Mouse (Mus musculus) hindbrain, embryonic 13.5 days (tissue): ENCODE measurements around the gene Arfip1. TPM values are rescaled to one million over a fixed set of nuclear protein-coding genes. Genes with fewer than 3 reads are reported as not detected.

Experiments
- ATAC-seq: fragments of 200-750 bp; cut with Nextera tagmentation; 2 replicates; pipeline ENCODE4 v1.8.0; 2017; ENCODE audit warnings: moderate TSS enrichment; ENCODE audit not compliant: low FRiP score
- H3K27ac ChIP-seq: fragments of 300-500 bp; sonication (generic); 2 replicates; pipeline ENCODE4 v1.5.1; 2015; ENCODE audit warnings: inconsistent platforms, mild to moderate bottlenecking, moderate library complexity
- H3K27me3 ChIP-seq: fragments of 300-500 bp; sonication (generic); 2 replicates; pipeline ENCODE4 v1.6.1; 2015; ENCODE audit warnings: mild to moderate bottlenecking, inconsistent platforms
- H3K36me3 ChIP-seq: fragments of 300-500 bp; sonication (generic); 2 replicates; pipeline ENCODE4 v1.6.1; 2015; ENCODE audit warnings: mild to moderate bottlenecking, inconsistent platforms
- H3K4me1 ChIP-seq: fragments of 300-500 bp; sonication (generic); replicated peaks from 2 replicates; pipeline ENCODE4 v1.6.1; 2015; ENCODE audit warnings: inconsistent platforms
- H3K4me2 ChIP-seq: fragments of 300-500 bp; sonication (generic); 2 replicates; pipeline ENCODE4 v1.6.1; 2015; ENCODE audit warnings: inconsistent platforms, mild to moderate bottlenecking, moderate library complexity
- H3K4me3 ChIP-seq: fragments of 300-500 bp; sonication (generic); 2 replicates; pipeline ENCODE4 v1.5.1; 2015; ENCODE audit warnings: mild to moderate bottlenecking, inconsistent platforms
- H3K9ac ChIP-seq: fragments of 300-500 bp; sonication (generic); 2 replicates; pipeline ENCODE4 v1.6.1; 2015; ENCODE audit warnings: mild to moderate bottlenecking, inconsistent platforms
- H3K9me3 ChIP-seq: fragments of 300-500 bp; sonication (generic); 2 replicates; pipeline ENCODE4 v1.6.1; 2016; ENCODE audit warnings: inconsistent platforms
- WGBS: fragments of 180-500 bp; shearing (Covaris S2); methylation state at CpG from one replicate; pipeline ENCODE4 v1.1.7; 2015; 5-methylcytosine and 5-hydroxymethylcytosine counted together
- polyA plus RNA-seq: library from polyadenylated mRNA; unstranded; fragments of >200 nt; fragmentation: Nextera tagmentation; extraction: Ambion mirVana; gene quantifications from 2 replicates; pipeline ENCODE4 v1.2.1, GENCODE M21; 2015

The Arfip1 gene
- polyA plus RNA-seq = 27.2 and 27.5 TPM in 2 replicates

DNA sequence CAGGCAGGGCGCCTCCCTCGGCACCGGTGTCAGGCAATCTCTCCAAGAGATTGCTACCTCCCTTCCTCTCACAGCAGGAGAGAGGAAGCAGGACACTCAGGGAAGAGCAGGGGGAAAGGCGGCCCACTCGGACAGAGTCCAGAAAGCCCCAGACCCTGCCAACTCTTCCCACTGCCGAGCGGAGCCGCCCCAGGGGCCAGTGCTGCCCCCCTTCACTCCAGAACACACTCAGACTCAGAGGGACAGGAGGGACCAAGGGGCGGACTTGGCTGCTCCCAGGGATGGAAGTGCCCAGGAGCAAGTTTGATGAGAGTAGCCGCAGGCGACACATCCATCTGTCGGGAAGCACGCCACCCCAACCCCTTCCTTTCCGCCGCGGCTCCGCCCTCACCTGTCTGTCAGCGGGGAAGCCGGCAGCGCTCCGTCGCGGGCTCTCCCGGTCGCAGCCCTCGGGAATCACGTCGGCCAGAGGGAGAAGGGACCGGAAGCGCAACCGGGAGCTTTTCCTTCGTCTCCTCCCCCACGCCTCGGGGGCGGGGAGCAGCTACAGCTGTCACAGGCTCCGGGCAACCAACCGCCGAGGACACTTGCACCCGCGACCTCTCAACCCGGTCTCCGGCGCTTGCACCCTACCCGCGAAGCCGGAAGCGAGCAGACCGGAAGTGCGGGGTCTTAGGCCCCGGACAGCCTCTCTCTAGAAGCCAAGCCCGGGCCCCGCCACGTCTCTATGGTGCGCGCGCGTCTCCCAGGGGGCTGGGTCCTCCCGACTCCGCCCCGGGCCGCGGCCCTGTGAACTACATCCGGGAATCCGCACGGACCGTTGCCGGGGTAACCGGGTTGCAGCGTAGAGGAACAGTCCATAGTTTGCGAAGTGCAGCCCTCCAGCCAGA lies at the start of gene Arfip1:
Gene Arfip1, minus strand, starts transcription at position 603 of the 890 bp plus-strand sequence.
- H3K4me3 ChIP-seq = peak within 1 kb of the TSS; percentile 81
- under 1% methylated on average over 63 of the region's 70 CpGs for WGBS
- no peaks in the 10 kb centered on the region for H3K27me3 ChIP-seq
- peak within 1 kb of the TSS; percentile 82 for H3K9ac ChIP-seq
- peak; percentile 99 for ATAC-seq
- no peaks in the 10 kb centered on the region for H3K9me3 ChIP-seq
- peaks cover 33% of the 10 kb centered on the region for H3K4me1 ChIP-seq
- no peaks in the 10 kb centered on the region for H3K36me3 ChIP-seq
- H3K27ac ChIP-seq = peak within 1 kb of the TSS; percentile 94
- peak within 1 kb of the TSS; percentile 89 for H3K4me2 ChIP-seq

- WGBS = 96% methylated on average over 9 of the region's 9 CpGs
- H3K9ac ChIP-seq = no peak overlapping the region
- H3K4me2 ChIP-seq = no peak overlapping the region
- 0 out of 2 replicates have a peak, but pooled peaks cover 4% of the 10 kb centered on the region for H3K9me3 ChIP-seq
- no peak overlapping the region for H3K4me3 ChIP-seq
- no peaks in the 10 kb centered on the region for H3K27me3 ChIP-seq
- H3K36me3 ChIP-seq = no peaks in the 10 kb centered on the region
- H3K27ac ChIP-seq = no peak overlapping the region
- H3K4me1 ChIP-seq = no peaks in the 10 kb centered on the region
- ATAC-seq = no peak
Observed at GRCm38 (mm10) chr3:84631586-84631985, 49.2 kb upstream of the Arfip1 start.

DNA sequence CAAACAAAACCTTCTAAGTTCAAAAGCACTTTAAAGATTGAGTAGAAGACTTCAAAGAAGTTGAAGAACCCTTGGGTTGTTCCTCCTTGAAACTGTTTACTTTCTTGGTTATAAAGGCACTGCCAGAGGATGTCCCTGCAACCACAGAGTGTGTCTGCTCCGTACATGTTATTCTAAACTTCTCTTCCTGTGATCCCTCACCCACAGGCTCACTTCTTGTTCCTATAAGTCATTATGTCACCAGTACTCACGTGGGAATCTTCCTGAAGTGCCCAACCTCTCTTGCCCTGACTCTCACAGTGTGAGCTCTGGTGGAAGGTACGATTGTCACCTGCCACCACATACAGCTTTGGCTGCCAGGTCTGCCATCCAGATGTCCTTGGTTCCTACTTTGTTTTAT lies 39.6 kb upstream of the Arfip1 start:
- Histone ChIP-seq H3K4me1 (peaks cover 3% of the 10 kb centered on the region; the same call in 1 of the 2 replicates), H3K27ac (no peak overlapping the region), H3K9me3 (no peaks in the 10 kb centered on the region), H3K27me3 (no peaks in the 10 kb centered on the region), H3K9ac (no peak overlapping the region), H3K4me3 (no peak overlapping the region), H3K4me2 (no peak overlapping the region), H3K36me3 (no peaks in the 10 kb centered on the region)
- ATAC-seq = no peak
- 74% methylated on average over 3 of the region's 3 CpGs for WGBS

DNA sequence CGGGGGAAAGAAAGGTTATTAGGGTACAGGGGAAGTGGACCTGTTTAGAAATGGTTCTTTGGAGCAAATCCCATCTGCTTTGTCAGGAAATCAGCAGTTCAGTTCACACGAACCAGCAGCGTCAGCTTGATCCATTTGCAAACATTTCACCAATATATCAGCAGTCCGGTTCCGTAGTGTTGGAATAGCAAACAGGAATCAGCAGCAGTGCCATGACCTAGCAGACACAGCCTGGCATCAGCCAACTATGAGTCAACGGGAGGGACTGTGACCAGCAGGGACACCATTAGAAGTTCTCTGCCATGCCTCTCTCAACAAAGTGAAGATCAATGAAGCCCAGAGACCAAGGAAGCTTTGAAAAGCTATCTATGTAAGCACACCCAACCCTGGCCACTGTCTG lies 37.3 kb upstream of the Arfip1 start:
- ATAC-seq = no peak
- H3K9ac ChIP-seq = no peak overlapping the region
- H3K27ac ChIP-seq = no peak overlapping the region
- H3K9me3 ChIP-seq = no peaks in the 10 kb centered on the region
- no peaks in the 10 kb centered on the region for H3K27me3 ChIP-seq
- H3K36me3 ChIP-seq = no peaks in the 10 kb centered on the region
- H3K4me1 ChIP-seq = no peaks in the 10 kb centered on the region
- 94% methylated on average over 6 of the region's 6 CpGs for WGBS
- H3K4me2 ChIP-seq = no peak overlapping the region
- no peak overlapping the region for H3K4me3 ChIP-seq

GRCm38 (mm10) chr3:84619056-84619455 lies 36.6 kb upstream of the Arfip1 start:
- no peak for ATAC-seq
- H3K9ac ChIP-seq = no peak overlapping the region
- no peak overlapping the region for H3K4me2 ChIP-seq
- H3K27me3 ChIP-seq = no peaks in the 10 kb centered on the region
- no peak overlapping the region for H3K27ac ChIP-seq
- no peaks in the 10 kb centered on the region for H3K9me3 ChIP-seq
- no peaks in the 10 kb centered on the region for H3K4me1 ChIP-seq
- 96% methylated on average over 7 of the region's 7 CpGs for WGBS
- no peaks in the 10 kb centered on the region for H3K36me3 ChIP-seq
- no peak overlapping the region for H3K4me3 ChIP-seq

DNA sequence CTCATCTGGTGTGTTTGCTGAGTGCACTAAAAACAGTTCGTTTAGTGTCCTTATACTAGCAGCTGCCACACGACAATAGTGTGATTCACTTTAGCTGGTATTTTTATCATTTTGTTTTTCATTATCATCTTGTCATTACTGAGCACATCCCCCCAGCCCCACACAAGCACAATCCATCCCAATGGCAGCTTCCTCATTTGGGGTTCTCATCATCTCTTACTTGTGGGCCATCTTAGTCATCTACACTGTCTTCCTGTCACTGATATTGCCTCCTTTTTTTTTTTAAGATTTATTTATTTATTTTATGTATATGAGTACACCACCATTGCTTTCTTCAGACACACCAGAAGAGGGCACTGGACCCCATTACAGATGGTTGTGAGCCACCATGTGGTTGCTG lies 36.2 kb upstream of the Arfip1 start:
- Histone ChIP-seq H3K4me2 (no peak overlapping the region), H3K27me3 (no peaks in the 10 kb centered on the region), H3K9me3 (no peaks in the 10 kb centered on the region), H3K27ac (no peak overlapping the region), H3K4me1 (no peaks in the 10 kb centered on the region), H3K36me3 (no peaks in the 10 kb centered on the region), H3K9ac (no peak overlapping the region), H3K4me3 (no peak overlapping the region)
- WGBS = 94% methylated on average over 2 of the region's 2 CpGs
- ATAC-seq = no peak

DNA sequence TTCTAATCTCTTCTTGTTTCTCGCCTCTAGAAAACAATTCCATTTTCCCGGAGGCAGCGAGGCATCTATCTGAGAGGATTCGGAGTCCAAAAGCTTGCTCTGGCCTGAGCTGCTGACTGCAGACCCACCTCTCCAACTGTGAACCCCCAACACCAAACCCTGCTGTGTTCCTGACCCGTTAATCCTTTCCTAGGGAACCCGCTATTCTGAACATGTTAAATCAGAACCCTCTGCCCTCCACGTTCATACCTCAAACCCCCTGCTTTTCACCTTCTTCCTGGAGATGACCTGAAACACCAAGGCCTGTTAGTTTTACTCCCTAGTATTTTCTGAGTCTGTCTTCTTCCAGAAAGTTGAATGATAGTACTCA lies 33.4 kb upstream of the Arfip1 start:
- no peaks in the 10 kb centered on the region for H3K9me3 ChIP-seq
- H3K9ac ChIP-seq = no peak overlapping the region
- H3K27me3 ChIP-seq = no peaks in the 10 kb centered on the region
- 43% methylated on average over 7 of the region's 7 CpGs for WGBS
- H3K4me3 ChIP-seq = no peak overlapping the region
- no peak overlapping the region for H3K27ac ChIP-seq
- no peak for ATAC-seq
- no peak overlapping the region for H3K4me2 ChIP-seq
- H3K4me1 ChIP-seq = no peaks in the 10 kb centered on the region
- H3K36me3 ChIP-seq = no peaks in the 10 kb centered on the region

- Histone ChIP-seq H3K9me3 (no peaks in the 10 kb centered on the region), H3K9ac (no peak overlapping the region), H3K36me3 (no peaks in the 10 kb centered on the region), H3K4me2 (no peak overlapping the region), H3K4me1 (no peaks in the 10 kb centered on the region), H3K4me3 (no peak overlapping the region), H3K27ac (no peak overlapping the region), H3K27me3 (no peaks in the 10 kb centered on the region)
- WGBS = 34% methylated on average over 5 of the region's 5 CpGs
- ATAC-seq = no peak
Observed at GRCm38 (mm10) chr3:84615050-84615855, 32.8 kb upstream of the Arfip1 start.

DNA sequence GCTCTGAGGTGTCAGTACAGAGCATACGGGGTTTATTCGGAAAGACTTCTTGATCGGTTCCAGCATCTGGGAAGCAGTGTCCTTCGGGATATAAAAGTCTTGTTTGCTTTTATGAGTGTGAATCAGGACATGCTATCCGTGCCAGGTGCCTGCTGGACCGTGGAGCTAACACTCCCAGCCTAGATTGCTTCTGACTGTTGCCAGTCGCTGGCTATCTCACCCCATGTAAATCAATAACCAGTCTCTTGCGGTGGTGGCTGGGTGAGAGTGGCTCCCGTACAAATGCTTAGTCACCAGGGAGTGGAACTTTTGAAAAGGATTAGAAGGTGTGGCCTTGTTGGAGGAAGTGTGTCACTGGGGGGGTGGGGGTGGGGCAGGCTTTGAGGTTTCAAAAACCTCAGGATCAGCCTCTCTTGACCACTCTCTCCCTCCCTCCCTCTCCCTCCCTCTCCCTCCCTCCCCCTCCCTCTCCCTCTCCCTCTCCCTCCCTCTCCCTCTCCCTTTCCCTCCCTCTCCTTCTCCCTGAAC lies 27.8 kb upstream of the Arfip1 start:
- H3K9me3 ChIP-seq = 0 out of 2 replicates have a peak, but pooled peaks cover 6% of the 10 kb centered on the region

GRCm38 (mm10) chr3:84603212-84603611 lies 20.8 kb upstream of the Arfip1 start:
- no peaks in the 10 kb centered on the region for H3K36me3 ChIP-seq
- no peak overlapping the region for H3K4me2 ChIP-seq
- H3K27me3 ChIP-seq = 0 out of 2 replicates have a peak, but pooled peaks cover 3% of the 10 kb centered on the region
- ATAC-seq = no peak
- H3K4me3 ChIP-seq = no peak overlapping the region
- H3K4me1 ChIP-seq = no peaks in the 10 kb centered on the region
- H3K9me3 ChIP-seq = 0 out of 2 replicates have a peak, but pooled peaks cover 6% of the 10 kb centered on the region
- H3K9ac ChIP-seq = no peak overlapping the region
- 81% methylated on average over 8 of the region's 9 CpGs for WGBS
- no peak overlapping the region for H3K27ac ChIP-seq

More for the DNA sequence above, 27.8 kb upstream of the Arfip1 start:
- WGBS = 67% methylated on average over 9 of the region's 9 CpGs
- Histone ChIP-seq H3K4me3 (no peak overlapping the region), H3K4me1 (no peaks in the 10 kb centered on the region), H3K27me3 (no peaks in the 10 kb centered on the region), H3K4me2 (no peak overlapping the region), H3K36me3 (no peaks in the 10 kb centered on the region), H3K27ac (no peak overlapping the region), H3K9ac (no peak overlapping the region)
- ATAC-seq = no peak

DNA sequence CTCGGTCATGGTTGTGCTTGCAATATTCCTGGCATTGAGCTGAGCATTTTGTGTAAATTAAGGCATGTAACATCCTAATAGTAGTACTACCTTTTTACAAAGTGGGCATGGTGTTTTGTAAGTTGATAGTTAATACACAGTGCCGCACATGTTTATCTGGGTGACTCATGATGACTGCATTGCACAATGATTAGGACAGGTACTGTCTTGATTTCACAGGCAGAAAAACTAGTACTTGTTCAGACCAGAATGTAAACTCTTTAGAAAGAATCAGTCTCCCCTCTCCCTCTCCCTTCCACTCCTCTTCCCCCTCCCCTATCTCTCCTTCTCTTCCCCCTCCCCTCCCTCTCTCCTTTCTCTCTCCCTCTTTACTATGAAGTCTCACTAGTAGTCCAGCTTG lies 20.3 kb upstream of the Arfip1 start:
- Histone ChIP-seq H3K27me3 (0 out of 2 replicates have a peak, but pooled peaks cover 3% of the 10 kb centered on the region), H3K9me3 (0 out of 2 replicates have a peak, but pooled peaks cover 6% of the 10 kb centered on the region), H3K9ac (no peak overlapping the region), H3K4me1 (no peaks in the 10 kb centered on the region), H3K27ac (no peak overlapping the region), H3K4me2 (no peak overlapping the region), H3K4me3 (no peak overlapping the region), H3K36me3 (no peaks in the 10 kb centered on the region)
- ATAC-seq = no peak
- WGBS = 97% methylated on average over 2 of the region's 2 CpGs

- Histone ChIP-seq H3K9me3 (0 out of 2 replicates have a peak, but pooled peaks cover 6% of the 10 kb centered on the region), H3K27me3 (0 out of 2 replicates have a peak, but pooled peaks cover 3% of the 10 kb centered on the region), H3K9ac (no peak overlapping the region), H3K4me3 (no peak overlapping the region), H3K36me3 (no peaks in the 10 kb centered on the region), H3K27ac (no peak overlapping the region), H3K4me1 (no peaks in the 10 kb centered on the region), H3K4me2 (no peak overlapping the region)
- ATAC-seq = no peak
- 85% methylated on average over 9 of the region's 9 CpGs for WGBS
Observed at GRCm38 (mm10) chr3:84601870-84602495, 19.6 kb upstream of the Arfip1 start.
